Mouse (Mus musculus) liver, embryonic 14.5 days (tissue): ENCODE data around the gene Ankfn1. TPM values are rescaled to one million over a fixed set of nuclear protein-coding genes. Genes with fewer than 3 reads are reported as not detected.

Experiments
- ATAC-seq: fragments of 200-750 bp; cut with Nextera tagmentation; 2 replicates; pipeline ENCODE4 v1.8.0; 2017; ENCODE audit warnings: moderate number of reproducible peaks, mild to moderate bottlenecking, moderate library complexity; ENCODE audit not compliant: insufficient read depth
- DNase-seq, 3 experiments: peaks; one replicate each; pipeline ENCODE4 v3.0.0-alpha.2; 2012 to 2013; ENCODE audit warnings: low read depth in 3 of 3, low spot score in 3 of 3
- H3K27ac ChIP-seq: fragments of 300-500 bp; sonication (generic); 2 replicates; pipeline ENCODE4 v1.5.1; 2014; ENCODE audit warnings: moderate library complexity, mild to moderate bottlenecking, control low read depth, inconsistent platforms
- H3K27me3 ChIP-seq: fragments of 300-500 bp; sonication (generic); 2 replicates; pipeline ENCODE4 v1.6.1; 2014; ENCODE audit warnings: mild to moderate bottlenecking, low read length, moderate library complexity; ENCODE audit not compliant: control insufficient read depth, insufficient read depth
- H3K36me3 ChIP-seq: fragments of 300-500 bp; sonication (generic); replicated peaks from 2 replicates; pipeline ENCODE4 v1.6.1; 2014; ENCODE audit warnings: low read depth; ENCODE audit not compliant: control insufficient read depth, insufficient read depth
- H3K4me1 ChIP-seq, 2 experiments: fragments of 200-500 bp in 1 of 2; fragments of 300-500 bp in 1 of 2; sonication (generic) in 1 of 2; replicated peaks; 2 replicates each; pipeline ENCODE4 v1.6.1; 2012 to 2014; ENCODE audit warnings: antibody characterized with exemption in 1 of 2, inconsistent platforms in 1 of 2, low read length in 1 of 2; ENCODE audit not compliant: control insufficient read depth in 2 of 2, insufficient read depth in 2 of 2
- H3K4me2 ChIP-seq: fragments of 300-500 bp; sonication (generic); 2 replicates; pipeline ENCODE4 v1.6.1; 2014; ENCODE audit warnings: low read depth, mild to moderate bottlenecking, control low read depth, moderate library complexity
- H3K4me3 ChIP-seq, 2 experiments: fragments of 200-500 bp in 1 of 2; fragments of 300-500 bp in 1 of 2; sonication (generic) in 1 of 2; 2 replicates each; pipeline ENCODE4 v1.5.1; 2012 to 2014; ENCODE audit warnings: low read depth in 2 of 2, low read length in 2 of 2, mild to moderate bottlenecking in 2 of 2, control low read depth in 1 of 2, inconsistent platforms in 1 of 2, moderate library complexity in 1 of 2; ENCODE audit not compliant: insufficient read depth in 1 of 2
- H3K9ac ChIP-seq: fragments of 300-500 bp; sonication (generic); replicated peaks from 2 replicates; pipeline ENCODE4 v1.6.1; 2014; ENCODE audit warnings: mild to moderate bottlenecking, control low read depth, moderate library complexity
- H3K9me3 ChIP-seq: fragments of 300-500 bp; sonication (generic); 2 replicates; pipeline ENCODE4 v1.6.1; 2016; ENCODE audit warnings: low read length, mixed read lengths; ENCODE audit not compliant: control insufficient read depth
- CTCF ChIP-seq: IDR thresholded peaks from 2 replicates; pipeline ENCODE4 v1.5.1; 2016; ENCODE audit warnings: antibody characterized with exemption, low read depth, control low read depth
- EP300 ChIP-seq: IDR thresholded peaks from 2 replicates; pipeline ENCODE4 v1.6.1; 2016; ENCODE audit warnings: antibody characterized with exemption, low read depth
- WGBS: fragments of 180-500 bp; shearing (Covaris S2); extraction: QIAGEN DNeasy Blood & Tissue Kit; methylation state at CpG from one replicate; pipeline ENCODE4 v1.1.7; 2014; ENCODE audit not compliant: insufficient replicate concordance; 5-methylcytosine and 5-hydroxymethylcytosine counted together
- polyA plus RNA-seq, 2 experiments: library from polyadenylated mRNA; depleted of rRNA in 1 of 2; stranded (reverse) in 1 of 2; unstranded in 1 of 2; fragments of >200 nt; fragmentation: Nextera tagmentation in 1 of 2; extraction: Ambion mirVana in 1 of 2; gene quantifications; 2 replicates each; pipeline versions ENCODE4 v1.2.1 to v1.2.3; 2012 to 2014

Ankfn1 gene
- polyA plus RNA-seq, 2 experiments, result not detected

DNA sequence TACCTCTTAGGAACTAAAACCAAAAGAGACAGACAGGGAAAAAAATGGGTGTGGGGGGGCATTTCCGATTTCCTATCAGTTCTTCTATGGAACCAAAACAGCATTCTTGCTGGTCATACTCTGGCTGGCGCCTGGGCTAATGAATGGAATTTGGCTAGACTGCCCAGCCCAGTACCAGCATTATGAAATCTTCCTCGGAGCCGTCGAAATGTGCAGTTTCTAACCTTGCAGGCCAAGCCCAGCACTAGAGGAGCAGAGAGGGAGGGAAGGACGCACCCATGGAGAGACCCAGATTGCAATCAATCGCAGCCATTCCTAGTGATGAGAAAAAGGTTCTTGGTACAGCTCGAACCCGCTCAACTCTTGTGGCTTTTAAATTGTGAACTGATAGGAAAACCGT is 315.2 kb downstream of the Ankfn1 start:
- no peaks in the 10 kb centered on the region for H3K36me3 ChIP-seq
- TF ChIP-seq CTCF, result no peak
- TF ChIP-seq EP300, result no peak
- H3K9ac ChIP-seq, result no peak overlapping the region
- no peaks in the 10 kb centered on the region for H3K4me1 ChIP-seq
- H3K27ac ChIP-seq, result no peak overlapping the region
- H3K27me3 ChIP-seq, result no peaks in the 10 kb centered on the region
- H3K9me3 ChIP-seq, result no peaks in the 10 kb centered on the region
- no peak overlapping the region for H3K4me3 ChIP-seq
- no peak overlapping the region for H3K4me2 ChIP-seq
- no peak for ATAC-seq
- no peak for DNase-seq
- WGBS, result 65% methylated on average over 10 of the region's 10 CpGs

DNA sequence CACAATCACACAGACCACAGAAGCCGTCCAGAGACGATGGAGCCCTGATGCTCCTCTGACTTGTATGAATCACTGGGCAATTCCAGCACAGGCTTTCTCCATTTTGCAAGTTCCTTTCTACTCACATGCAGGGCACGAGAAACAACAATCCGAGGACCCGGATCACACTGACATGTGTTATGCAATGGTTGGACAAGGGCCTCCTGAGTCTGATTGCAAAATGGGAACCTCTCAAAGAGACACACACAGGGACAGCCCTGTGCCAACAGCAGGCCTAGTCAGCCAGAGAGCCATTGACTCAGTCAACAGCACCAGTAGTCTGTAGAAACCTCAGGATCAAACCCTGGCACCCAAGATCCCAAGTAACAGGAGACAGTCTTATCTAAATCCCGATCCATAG is 318.0 kb downstream of the Ankfn1 start:
- Histone ChIP-seq H3K4me3 (no peak overlapping the region), H3K27me3 (no peaks in the 10 kb centered on the region), H3K27ac (no peak overlapping the region), H3K9me3 (no peaks in the 10 kb centered on the region), H3K4me1 (no peaks in the 10 kb centered on the region), H3K4me2 (no peak overlapping the region), H3K9ac (no peak overlapping the region), H3K36me3 (no peaks in the 10 kb centered on the region)
- ATAC-seq, result no peak
- DNase-seq, result no peak
- WGBS, result 45% methylated on average over 6 of the region's 6 CpGs
- TF ChIP-seq CTCF (no peak), EP300 (no peak)

DNA sequence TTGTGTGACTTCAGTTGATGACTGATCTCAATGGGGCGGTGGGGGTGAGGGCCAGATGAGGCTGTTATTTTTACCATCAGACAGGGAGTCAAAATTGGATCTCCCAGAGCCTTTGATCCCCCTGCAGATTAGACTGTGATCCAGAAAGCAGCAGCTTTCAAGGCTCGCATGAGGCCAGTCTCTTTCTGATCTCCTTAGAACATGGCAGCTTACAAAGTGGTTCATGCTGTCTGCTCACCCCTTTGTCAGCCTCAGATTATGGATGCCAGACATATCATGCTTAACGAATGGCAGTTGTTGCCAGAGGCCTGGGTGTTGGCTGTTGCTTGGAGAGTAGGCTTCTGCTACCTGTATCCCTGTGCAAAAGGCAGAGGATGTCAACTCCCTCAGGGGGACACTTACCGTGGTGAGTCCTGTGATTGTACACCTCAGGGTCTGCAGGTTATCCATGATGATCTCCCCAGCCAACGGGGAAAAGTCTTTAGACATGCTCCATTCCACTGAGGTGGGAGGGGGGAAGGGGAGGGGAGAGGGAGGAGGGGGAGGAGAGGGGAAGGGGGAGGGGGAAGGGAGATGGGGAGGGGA is 321.7 kb downstream of the Ankfn1 start:
- no peaks in the 10 kb centered on the region for H3K9me3 ChIP-seq
- TF ChIP-seq EP300 (no peak), CTCF (no peak)
- H3K27me3 ChIP-seq, result no peaks in the 10 kb centered on the region
- H3K27ac ChIP-seq, result no peak overlapping the region
- H3K4me2 ChIP-seq, result no peak overlapping the region
- no peak overlapping the region for H3K9ac ChIP-seq
- DNase-seq, result no peak
- ATAC-seq, result no peak
- WGBS, result 40% methylated on average over 5 of the region's 5 CpGs
- no peaks in the 10 kb centered on the region for H3K36me3 ChIP-seq
- no peak overlapping the region for H3K4me3 ChIP-seq
- H3K4me1 ChIP-seq, result no peaks in the 10 kb centered on the region

GRCm38 (mm10) chr11:89454702-89455101 is 322.8 kb downstream of the Ankfn1 start:
- Histone ChIP-seq H3K4me2 (no peak overlapping the region), H3K27me3 (no peaks in the 10 kb centered on the region), H3K9me3 (no peaks in the 10 kb centered on the region), H3K36me3 (no peaks in the 10 kb centered on the region), H3K4me3 (no peak overlapping the region), H3K9ac (no peak overlapping the region), H3K4me1 (no peaks in the 10 kb centered on the region), H3K27ac (no peak overlapping the region)
- no peak for TF ChIP-seq CTCF
- TF ChIP-seq EP300, result no peak
- DNase-seq (no peak), ATAC-seq (no peak)
- 44% methylated on average over 4 of the region's 4 CpGs for WGBS

- Histone ChIP-seq H3K36me3 (no peaks in the 10 kb centered on the region), H3K4me1 (no peaks in the 10 kb centered on the region), H3K27me3 (no peaks in the 10 kb centered on the region), H3K4me2 (no peak overlapping the region), H3K9me3 (no peaks in the 10 kb centered on the region), H3K4me3 (no peak overlapping the region), H3K9ac (no peak overlapping the region), H3K27ac (no peak overlapping the region)
- TF ChIP-seq CTCF, result no peak
- no peak for TF ChIP-seq EP300
- ATAC-seq (no peak), DNase-seq (no peak)
- WGBS, result 17% methylated on average over 2 of the region's 2 CpGs
Measured at GRCm38 (mm10) chr11:89452862-89453261, 324.6 kb downstream of the Ankfn1 start.
